12 mouse cellular contexts compared by ENCODE assay signal in genomic region chrX:73881463-73881862, GRCm38 (mm10). TPM values are rescaled to one million over a fixed set of nuclear protein-coding genes. Genes with fewer than 3 reads are reported as not detected.
DNase-seq lines count a peak whose midpoint lies in the region; ATAC-seq and TF ChIP-seq lines count a peak whose summit lies in the region.
"Had no signal": no experiment of that assay in that cellular context is flagged by ENCODE, and none has a peak within 500 bp of the region (broad histone marks: within the 10 kb centered on the region; RNA-seq: fewer than 3 reads in every experiment).

No protein-coding gene starts in this region.

- no peak for TF ChIP-seq CTCF in gastrocnemius, adult 2 months (IDR thresholded peaks at IDR 0.05)

- 10% methylated on average over 6 of the region's 6 CpGs for WGBS in limb, embryonic 11.5 days
- 12% methylated on average over 6 of the region's 6 CpGs for WGBS in limb, embryonic 10.5 days
- WGBS in hindbrain, embryonic 13.5 days, result 22% methylated on average over 6 of the region's 6 CpGs
- WGBS in limb, embryonic 13.5 days, result 23% methylated on average over 6 of the region's 6 CpGs

- H3K9me3 ChIP-seq in limb, embryonic 11.5 days (ENCODE audit: control insufficient read depth, low read length), result no peaks in the 10 kb centered on the region
- H3K9me3 ChIP-seq in limb, embryonic 10.5 days (replicated peaks), result no peaks in the 10 kb centered on the region
- no peaks in the 10 kb centered on the region for H3K9me3 ChIP-seq in hindbrain, embryonic 13.5 days
- H3K9me3 ChIP-seq in limb, embryonic 13.5 days, result no peaks in the 10 kb centered on the region

- H3K4me1 ChIP-seq in limb, embryonic 11.5 days (ENCODE audit: control insufficient read depth, insufficient read depth, low read length), result no peaks in the 10 kb centered on the region
- H3K4me1 ChIP-seq in limb, embryonic 10.5 days, result peaks cover 8% of the 10 kb centered on the region; the same call in 1 of the 2 replicates
- peaks cover 22% of the 10 kb centered on the region for H3K4me1 ChIP-seq in hindbrain, embryonic 13.5 days (replicated peaks)
- H3K4me1 ChIP-seq in limb, embryonic 13.5 days, result 0 out of 2 replicates have a peak, but pooled peaks cover 5% of the 10 kb centered on the region

- intact Hi-C loops in gastrocnemius, adult 2 months (cut with DNase I), result no loop called here

- no peak overlapping the region for H3K4me3 ChIP-seq in limb, embryonic 11.5 days (ENCODE audit: low read depth, low read length)
- H3K4me3 ChIP-seq in limb, embryonic 10.5 days, result no peak overlapping the region
- H3K4me3 ChIP-seq in hindbrain, embryonic 13.5 days, result no peak overlapping the region
- no peak overlapping the region for H3K4me3 ChIP-seq in limb, embryonic 13.5 days
- no peak overlapping the region for H3K4me3 ChIP-seq in gastrocnemius, adult 2 months
- H3K4me3 ChIP-seq: myocyte had no signal

- no peaks in the 10 kb centered on the region for H3K36me3 ChIP-seq in limb, embryonic 11.5 days (ENCODE audit: control insufficient read depth, insufficient read depth, low read length)
- H3K36me3 ChIP-seq in limb, embryonic 10.5 days, result no peaks in the 10 kb centered on the region
- H3K36me3 ChIP-seq in hindbrain, embryonic 13.5 days, result no peaks in the 10 kb centered on the region
- no peaks in the 10 kb centered on the region for H3K36me3 ChIP-seq in limb, embryonic 13.5 days

- no peak for ATAC-seq in limb, embryonic 11.5 days (ENCODE audit: insufficient number of reproducible peaks, low FRiP score, low TSS enrichment, low read depth)
- no peak for ATAC-seq in hindbrain, embryonic 13.5 days (ENCODE audit: low FRiP score)
- no peak for ATAC-seq in limb, embryonic 13.5 days (ENCODE audit: low FRiP score, low read depth)

- H3K27ac ChIP-seq in limb, embryonic 11.5 days (replicated peaks; ENCODE audit: low read depth, low read length), result no peak overlapping the region
- H3K27ac ChIP-seq in limb, embryonic 10.5 days, result no peak overlapping the region
- H3K27ac ChIP-seq in hindbrain, embryonic 13.5 days, result peak overlapping the region; percentile 30; the same call in 1 of the 2 replicates
- no peak overlapping the region for H3K27ac ChIP-seq in limb, embryonic 13.5 days
- no peak overlapping the region for H3K27ac ChIP-seq in gastrocnemius, adult 2 months

- peak; percentile 23 for DNase-seq in limb, embryonic 11.5 days (ENCODE audit: low spot score)
- no peak for DNase-seq in limb, embryonic 10.5 days (ENCODE audit: low spot score)
- no peak for DNase-seq in adrenal gland, adult 2 months
- no peak for DNase-seq in thymus, postnatal 25 days
- no peak for DNase-seq in gastrocnemius, adult 2 months
- DNase-seq in spleen, postnatal 4 days (ENCODE audit: low spot score in 2 of 2), result no peak
- DNase-seq: adrenal gland, postnatal 14 days; heart, postnatal 36 days had no signal

- H3K9ac ChIP-seq in limb, embryonic 11.5 days (ENCODE audit: low read length), result no peak overlapping the region
- peak overlapping the region; percentile 83 for H3K9ac ChIP-seq in hindbrain, embryonic 13.5 days
- no peak overlapping the region for H3K9ac ChIP-seq in limb, embryonic 13.5 days

- H3K4me2 ChIP-seq in limb, embryonic 11.5 days (ENCODE audit: low read depth, severe bottlenecking), result no peak overlapping the region
- peak overlapping the region; percentile 56 for H3K4me2 ChIP-seq in hindbrain, embryonic 13.5 days
- H3K4me2 ChIP-seq in limb, embryonic 13.5 days (replicated peaks), result peak overlapping the region; percentile 76

- peaks cover 17% of the 10 kb centered on the region for H3K27me3 ChIP-seq in limb, embryonic 11.5 days (ENCODE audit: control insufficient read depth, insufficient read depth, low read length)
- H3K27me3 ChIP-seq in limb, embryonic 10.5 days (ENCODE audit: low read depth, poor library complexity, severe bottlenecking), result peaks cover 55% of the 10 kb centered on the region
- no peaks in the 10 kb centered on the region for H3K27me3 ChIP-seq in hindbrain, embryonic 13.5 days
- H3K27me3 ChIP-seq in limb, embryonic 13.5 days, result peaks cover 25% of the 10 kb centered on the region

RNA-seq across cellular contexts. Expression of gene Avpr2, which starts 10.4 kb away (rescaled TPM):
- 0.21 and 0.35 TPM in 2 replicates for polyA plus RNA-seq in limb, embryonic 11.5 days (2014; fragmentation: Nextera tagmentation; extraction: Ambion mirVana)
- polyA plus RNA-seq in limb, embryonic 10.5 days (2016; fragmentation: Nextera tagmentation; extraction: Ambion mirVana), result 0.10 TPM in 2 replicates
- 0.09 and 0.17 TPM in 2 replicates for polyA plus RNA-seq in hindbrain, embryonic 13.5 days (2015; fragmentation: Nextera tagmentation; extraction: Ambion mirVana)
- polyA plus RNA-seq in limb, embryonic 13.5 days (2015; fragmentation: Nextera tagmentation; extraction: Ambion mirVana), result 0.05 and 0.13 TPM in 2 replicates
- total RNA-seq in adrenal gland, adult 2 months (2021), result not detected
- polyA plus RNA-seq in adrenal gland, adult 2 months (2012; rRNA removed), result not detected in 2 replicates
- not detected for total RNA-seq in gastrocnemius, adult 2 months (2021)
- total RNA-seq: adrenal gland, postnatal 14 days; heart, postnatal 36 days; liver, adult 2 months had no signal
- polyA plus RNA-seq: liver, adult 2 months; myocyte had no signal

RNA-seq across cellular contexts. Expression of gene L1cam, which starts 14.4 kb away (rescaled TPM):
- polyA plus RNA-seq in limb, embryonic 11.5 days (2014; fragmentation: Nextera tagmentation; extraction: Ambion mirVana), result 0.85 and 1.2 TPM in 2 replicates
- polyA plus RNA-seq in limb, embryonic 10.5 days (2016; fragmentation: Nextera tagmentation; extraction: Ambion mirVana), result 0.63 and 1.7 TPM in 2 replicates
- polyA plus RNA-seq in hindbrain, embryonic 13.5 days (2015; fragmentation: Nextera tagmentation; extraction: Ambion mirVana), result 77.3 and 84.1 TPM in 2 replicates
- polyA plus RNA-seq in limb, embryonic 13.5 days (2015; fragmentation: Nextera tagmentation; extraction: Ambion mirVana), result 2.0 and 2.6 TPM in 2 replicates
- total RNA-seq in adrenal gland, adult 2 months (2021), result 1 to 10 TPM; 8.6 to 9.7 TPM
- polyA plus RNA-seq in adrenal gland, adult 2 months (2012; rRNA removed), result 2.6 and 4.4 TPM in 2 replicates
- 1 to 10 TPM; 2.3 to 3.2 TPM for total RNA-seq in gastrocnemius, adult 2 months (2021)

RNA-seq across cellular contexts. Expression of gene Arhgap4, which starts 40.2 kb away (rescaled TPM):
- 2.0 and 2.3 TPM in 2 replicates for polyA plus RNA-seq in limb, embryonic 11.5 days (2014; fragmentation: Nextera tagmentation; extraction: Ambion mirVana)
- polyA plus RNA-seq in limb, embryonic 10.5 days (2016; fragmentation: Nextera tagmentation; extraction: Ambion mirVana), result 1.7 and 2.4 TPM in 2 replicates
- 3.4 and 3.8 TPM in 2 replicates for polyA plus RNA-seq in hindbrain, embryonic 13.5 days (2015; fragmentation: Nextera tagmentation; extraction: Ambion mirVana)
- polyA plus RNA-seq in limb, embryonic 13.5 days (2015; fragmentation: Nextera tagmentation; extraction: Ambion mirVana), result 3.0 and 3.9 TPM in 2 replicates
- total RNA-seq in adrenal gland, adult 2 months (2021), result 1 to 10 TPM; 3.2 to 4.0 TPM
- 9.9 and 11.1 TPM in 2 replicates for polyA plus RNA-seq in adrenal gland, adult 2 months (2012; rRNA removed)
- under 1 TPM; 0.59 to 0.89 TPM for total RNA-seq in gastrocnemius, adult 2 months (2021)

RNA-seq across cellular contexts. Expression of gene Naa10, which starts 40.3 kb away (rescaled TPM):
- 156 and 159 TPM in 2 replicates for polyA plus RNA-seq in limb, embryonic 11.5 days (2014; fragmentation: Nextera tagmentation; extraction: Ambion mirVana)
- 180 and 205 TPM in 2 replicates for polyA plus RNA-seq in limb, embryonic 10.5 days (2016; fragmentation: Nextera tagmentation; extraction: Ambion mirVana)
- 105 and 107 TPM in 2 replicates for polyA plus RNA-seq in hindbrain, embryonic 13.5 days (2015; fragmentation: Nextera tagmentation; extraction: Ambion mirVana)
- 138 and 139 TPM in 2 replicates for polyA plus RNA-seq in limb, embryonic 13.5 days (2015; fragmentation: Nextera tagmentation; extraction: Ambion mirVana)
- 10 to 100 TPM; 69.6 to 93.8 TPM for total RNA-seq in adrenal gland, adult 2 months (2021)
- polyA plus RNA-seq in adrenal gland, adult 2 months (2012; rRNA removed), result 53.6 and 56.1 TPM in 2 replicates
- total RNA-seq in gastrocnemius, adult 2 months (2021), result 10 to 100 TPM; 51.2 to 63.4 TPM

RNA-seq across cellular contexts. Expression of gene Renbp, which starts 49.2 kb away (rescaled TPM):
- polyA plus RNA-seq in limb, embryonic 11.5 days (2014; fragmentation: Nextera tagmentation; extraction: Ambion mirVana), result 9.8 and 13.2 TPM in 2 replicates
- 11.2 and 13.7 TPM in 2 replicates for polyA plus RNA-seq in limb, embryonic 10.5 days (2016; fragmentation: Nextera tagmentation; extraction: Ambion mirVana)
- 12.7 and 14.8 TPM in 2 replicates for polyA plus RNA-seq in hindbrain, embryonic 13.5 days (2015; fragmentation: Nextera tagmentation; extraction: Ambion mirVana)
- polyA plus RNA-seq in limb, embryonic 13.5 days (2015; fragmentation: Nextera tagmentation; extraction: Ambion mirVana), result 29.7 and 32.3 TPM in 2 replicates
- total RNA-seq in adrenal gland, adult 2 months (2021), result 10 to 100 TPM; 20.2 to 29.6 TPM
- polyA plus RNA-seq in adrenal gland, adult 2 months (2012; rRNA removed), result 3.1 and 4.3 TPM in 2 replicates
- 1 to 10 TPM; 1.4 to 1.7 TPM for total RNA-seq in gastrocnemius, adult 2 months (2021)

Comparison
In these comparisons a context has a peak if more than half of its experiments do, and no peak if none do; other contexts are left out.
1. RNA of gene L1cam, which starts 14.4 kb away (polyA plus RNA-seq): 77.3 to 84.1 TPM in hindbrain, embryonic 13.5 days; 2.6 to 4.4 TPM in adrenal gland, adult 2 months, 2.0 to 2.6 TPM in limb, embryonic 13.5 days, 0.63 to 1.7 TPM in limb, embryonic 10.5 days and 0.85 to 1.2 TPM in limb, embryonic 11.5 days; every median in the first group is over 10 times any median in the second.